In genomic region chr1:42243458-42243855, GRCm38 (mm10) we compare ENCODE assay signal across 9 mouse cellular contexts.
DNase-seq lines count a peak whose midpoint lies in the region; ATAC-seq and TF ChIP-seq lines count a peak whose summit lies in the region.
"Had no signal": no experiment of that assay in that cellular context is flagged by ENCODE, and none has a peak within 500 bp of the region (broad histone marks: within the 10 kb centered on the region; RNA-seq: fewer than 3 reads in every experiment).

No protein-coding gene starts in this region.

- H3K27ac ChIP-seq in forebrain, postnatal 0 days (ENCODE audit: low read depth, low read length), result peak overlapping the region; percentile 89
- H3K27ac ChIP-seq in midbrain, embryonic 10.5 days (replicated peaks), result peak overlapping the region; percentile 91

- no peaks in the 10 kb centered on the region for H3K9me3 ChIP-seq in forebrain, postnatal 0 days (ENCODE audit: low read length)
- H3K9me3 ChIP-seq in midbrain, embryonic 10.5 days (replicated peaks), result no peaks in the 10 kb centered on the region

- no peaks in the 10 kb centered on the region for H3K27me3 ChIP-seq in forebrain, postnatal 0 days (ENCODE audit: insufficient read depth, low read length)
- H3K27me3 ChIP-seq in midbrain, embryonic 10.5 days (ENCODE audit: low read depth, poor library complexity, severe bottlenecking), result no peaks in the 10 kb centered on the region

- no peak for TF ChIP-seq CTCF in forebrain, postnatal 0 days (IDR thresholded peaks at IDR 0.05; ENCODE audit: low read depth)

- peak; percentile 40 for ATAC-seq in forebrain, postnatal 0 days

- H3K9ac ChIP-seq in forebrain, postnatal 0 days, result peak overlapping the region; percentile 40

- no peaks in the 10 kb centered on the region for H3K36me3 ChIP-seq in forebrain, postnatal 0 days (ENCODE audit: insufficient read depth)
- no peaks in the 10 kb centered on the region for H3K36me3 ChIP-seq in midbrain, embryonic 10.5 days

- peak overlapping the region; percentile 46 for H3K4me2 ChIP-seq in forebrain, postnatal 0 days (ENCODE audit: low read depth)

- H3K4me3 ChIP-seq in forebrain, postnatal 0 days (ENCODE audit: low read depth, low read length), result peak overlapping the region; percentile 22
- peak overlapping the region; percentile 38 for H3K4me3 ChIP-seq in midbrain, embryonic 10.5 days

- WGBS in forebrain, postnatal 0 days, result 3% methylated on average over 5 of the region's 5 CpGs
- WGBS in midbrain, embryonic 10.5 days, result 29% methylated on average over 5 of the region's 5 CpGs

- peaks cover 21% of the 10 kb centered on the region for H3K4me1 ChIP-seq in forebrain, postnatal 0 days (ENCODE audit: insufficient read depth)
- H3K4me1 ChIP-seq in midbrain, embryonic 10.5 days, result peaks cover 36% of the 10 kb centered on the region

- peak; percentile 78 to 83 for DNase-seq in adrenal gland, adult (ENCODE audit: inconsistent age in 2 of 2, low spot score in 1 of 2)
- DNase-seq in adrenal gland, postnatal 4 days (ENCODE audit: low spot score in 2 of 2), result no peak
- peak; percentile 69 for DNase-seq in adrenal gland, adult 2 months
- DNase-seq in forebrain, postnatal 0 days, result peak; percentile 69
- DNase-seq in midbrain, embryonic 10.5 days (ENCODE audit: low spot score), result no peak
- no peak for DNase-seq in urinary bladder, postnatal 25 days (ENCODE audit: low spot score)
- no peak for DNase-seq in layer of hippocampus, postnatal 10 days (ENCODE audit: low spot score in 2 of 2)
- no peak for DNase-seq in right cerebral cortex, postnatal 10 days (ENCODE audit: low spot score in 2 of 2)
- DNase-seq: right cerebral cortex, adult 18-20 months had no signal

Comparison
In these comparisons a context has a peak if more than half of its experiments do, and no peak if none do; other contexts are left out.
1. DNase-seq: peak in adrenal gland, adult (2 of 2), adrenal gland, adult 2 months (single experiment) and forebrain, postnatal 0 days (single experiment); none in adrenal gland, postnatal 4 days (0 of 2), midbrain, embryonic 10.5 days (single experiment), urinary bladder, postnatal 25 days (single experiment), layer of hippocampus, postnatal 10 days (0 of 2) and right cerebral cortex, postnatal 10 days (0 of 2).